Mouse (Mus musculus) heart, embryonic 10.5 days (tissue): ENCODE results near the gene Lrrc10. TPM values are rescaled to one million over a fixed set of nuclear protein-coding genes. Genes with fewer than 3 reads are reported as not detected.

Experiments
- DNase-seq: peaks from one replicate; pipeline ENCODE4 v3.0.0-alpha.2; 2017; ENCODE audit warnings: low spot score
- H3K27ac ChIP-seq: fragments of 300-500 bp; sonication (generic); 2 replicates; pipeline ENCODE4 v1.5.1; 2016; ENCODE audit warnings: mild to moderate bottlenecking
- H3K27me3 ChIP-seq: fragments of 300-500 bp; sonication (generic); 2 replicates; pipeline ENCODE4 v1.6.1; 2016; ENCODE audit warnings: mild to moderate bottlenecking; ENCODE audit not compliant: poor library complexity, insufficient read depth, severe bottlenecking
- H3K36me3 ChIP-seq: fragments of 300-500 bp; sonication (generic); 2 replicates; pipeline ENCODE4 v1.6.1; 2016; ENCODE audit warnings: mild to moderate bottlenecking, moderate library complexity
- H3K4me1 ChIP-seq: fragments of 300-500 bp; sonication (generic); 2 replicates; pipeline ENCODE4 v1.6.1; 2016; ENCODE audit warnings: mild to moderate bottlenecking
- H3K4me3 ChIP-seq: fragments of 300-500 bp; sonication (generic); 2 replicates; pipeline ENCODE4 v1.5.1; 2016; ENCODE audit warnings: mild to moderate bottlenecking, moderate library complexity
- H3K9me3 ChIP-seq: fragments of 300-500 bp; sonication (generic); 2 replicates; pipeline ENCODE4 v1.6.1; 2016; ENCODE audit warnings: mild to moderate bottlenecking, moderate library complexity
- WGBS: fragments of 180-500 bp; shearing (Covaris S2); methylation state at CpG from one replicate; pipeline ENCODE4 v1.1.7; 2016; 5-methylcytosine and 5-hydroxymethylcytosine counted together
- polyA plus RNA-seq: library from polyadenylated mRNA; unstranded; fragments of >200 nt; fragmentation: Nextera tagmentation; extraction: Ambion mirVana; gene quantifications from 2 replicates; pipeline ENCODE4 v1.2.1, GENCODE M21; 2016

Lrrc10 gene
- 26.7 and 49.9 TPM in 2 replicates for polyA plus RNA-seq

GRCm38 (mm10) chr10:117045175-117046056 is at the start of gene Lrrc10:
Gene Lrrc10, plus strand, starts transcription at chr10:117045341.
- Histone ChIP-seq H3K9me3 (no peaks in the 10 kb centered on the region), H3K36me3 (peaks cover 24% of the 10 kb centered on the region), H3K27ac (peak within 1 kb of the TSS; percentile 91), H3K4me1 (peaks cover 51% of the 10 kb centered on the region), H3K4me3 (peak within 1 kb of the TSS; percentile 68), H3K27me3 (no peaks in the 10 kb centered on the region)
- peak; percentile 88 for DNase-seq
- 21% methylated on average over 40 of the region's 40 CpGs for WGBS

DNA sequence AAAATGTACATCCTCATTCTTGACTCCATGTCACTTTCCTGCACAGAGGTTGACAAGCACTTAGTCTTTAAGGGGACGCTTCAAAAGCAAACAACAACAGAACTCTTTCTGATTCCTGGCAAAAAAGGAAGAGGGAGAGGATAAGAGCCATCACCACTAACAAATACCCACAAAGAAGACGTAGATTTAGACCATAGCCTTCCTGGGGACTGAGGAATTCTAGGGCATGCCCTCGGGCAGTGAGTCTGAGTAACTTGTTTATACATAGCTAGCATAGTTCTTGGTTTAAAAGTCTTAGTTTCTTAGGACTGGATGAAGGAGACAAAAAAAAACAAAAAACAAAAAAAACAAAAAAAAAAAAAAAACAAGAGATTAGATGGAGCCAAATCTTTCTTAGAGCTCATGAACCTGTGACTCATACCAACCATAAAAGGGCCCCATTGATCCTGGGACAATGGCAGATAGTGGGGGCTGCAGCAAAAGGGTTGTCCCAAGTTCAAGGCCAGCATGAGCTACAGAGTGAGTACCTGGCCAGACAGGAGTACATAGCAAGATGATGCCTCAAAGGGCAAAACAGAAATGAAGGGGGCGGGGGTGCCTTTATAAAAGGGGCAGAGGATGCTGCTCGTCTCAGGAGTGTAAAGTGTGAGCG is 49.4 kb upstream of the Lrrc10 start:
- Histone ChIP-seq H3K4me3 (no peak overlapping the region), H3K27ac (peak overlapping the region; percentile 77), H3K4me1 (peaks cover 15% of the 10 kb centered on the region), H3K27me3 (no peaks in the 10 kb centered on the region), H3K9me3 (no peaks in the 10 kb centered on the region), H3K36me3 (no peaks in the 10 kb centered on the region)
- DNase-seq = no peak
- WGBS = 63% methylated on average over 6 of the region's 6 CpGs

- no peak overlapping the region for H3K4me3 ChIP-seq
- H3K27me3 ChIP-seq = no peaks in the 10 kb centered on the region
- no peaks in the 10 kb centered on the region for H3K36me3 ChIP-seq
- H3K9me3 ChIP-seq = no peaks in the 10 kb centered on the region
- H3K4me1 ChIP-seq = peaks cover 17% of the 10 kb centered on the region
- WGBS = 38% methylated on average over 6 of the region's 6 CpGs
- no peak for DNase-seq
- H3K27ac ChIP-seq = peak overlapping the region; percentile 77
These were observed 48.9 kb upstream of the Lrrc10 start for GRCm38 (mm10) chr10:116996236-116996600.

DNA sequence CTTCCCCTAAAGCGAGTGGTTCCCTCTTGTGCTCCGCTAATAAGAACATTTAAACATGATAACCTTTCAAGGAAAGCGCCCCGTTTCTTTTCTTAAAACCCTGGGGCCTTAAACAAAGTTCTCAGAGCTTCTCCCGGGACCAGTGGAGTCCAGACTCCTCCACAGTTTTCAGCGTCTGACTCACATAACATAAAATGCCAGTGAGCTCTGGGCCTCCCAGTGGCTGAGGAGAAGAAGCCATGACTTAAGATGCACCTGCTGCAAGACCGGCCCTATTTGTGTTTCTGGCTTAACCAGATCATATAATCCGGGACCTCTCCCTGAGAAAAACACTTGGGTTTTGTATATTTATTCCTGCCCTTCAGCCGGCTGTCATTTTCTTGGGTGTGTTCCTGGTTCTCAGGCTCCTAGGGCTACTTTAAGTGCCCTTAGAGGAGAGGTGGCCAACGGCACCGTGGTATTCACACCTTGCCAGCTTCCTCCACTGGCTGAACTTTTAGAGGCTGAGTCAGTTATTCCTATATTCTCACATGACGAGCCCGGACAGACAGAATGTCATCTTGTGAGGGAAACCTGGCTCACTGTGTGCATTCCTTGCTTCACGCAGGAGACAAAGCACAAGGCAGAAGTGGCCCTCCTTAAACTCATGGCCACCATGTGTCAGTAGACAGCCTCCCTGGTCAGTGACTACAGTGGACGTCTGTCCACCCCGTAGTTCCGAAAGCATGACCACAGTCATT is 46.3 kb upstream of the Lrrc10 start:
- Histone ChIP-seq H3K27me3 (no peaks in the 10 kb centered on the region), H3K27ac (no peak overlapping the region), H3K4me1 (peaks cover 20% of the 10 kb centered on the region), H3K36me3 (no peaks in the 10 kb centered on the region), H3K4me3 (no peak overlapping the region), H3K9me3 (no peaks in the 10 kb centered on the region)
- WGBS = 80% methylated on average over 17 of the region's 17 CpGs
- no peak for DNase-seq

DNA sequence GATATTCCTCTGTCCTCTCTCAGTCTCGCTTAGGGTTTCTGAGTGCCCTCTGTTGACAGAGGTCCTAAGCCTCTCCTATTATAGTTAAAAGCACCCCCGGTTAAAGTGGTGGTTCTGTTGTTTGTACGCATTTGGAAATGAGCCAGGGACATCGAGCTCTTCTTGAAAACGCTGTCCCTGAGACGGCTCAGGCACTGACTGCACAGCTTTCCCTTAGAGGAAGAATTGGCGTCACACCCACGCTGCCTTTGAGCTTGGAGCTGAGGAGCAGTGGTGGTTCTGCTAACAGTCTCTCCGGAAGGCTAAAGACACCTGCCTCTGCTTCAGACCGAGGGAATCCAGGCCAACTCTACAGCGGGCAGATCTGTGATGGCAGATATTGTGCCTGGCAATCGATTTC is 44.2 kb upstream of the Lrrc10 start:
- Histone ChIP-seq H3K36me3 (no peaks in the 10 kb centered on the region), H3K27me3 (no peaks in the 10 kb centered on the region), H3K4me3 (no peak overlapping the region), H3K4me1 (peaks cover 18% of the 10 kb centered on the region), H3K9me3 (no peaks in the 10 kb centered on the region), H3K27ac (peak overlapping the region; percentile 64; the same call in 1 of the 2 replicates)
- no peak for DNase-seq
- WGBS = 47% methylated on average over 12 of the region's 12 CpGs

- H3K4me1 ChIP-seq = peaks cover 13% of the 10 kb centered on the region; the same call in 1 of the 2 replicates
- DNase-seq = no peak
- 87% methylated on average over 5 of the region's 5 CpGs for WGBS
- no peaks in the 10 kb centered on the region for H3K27me3 ChIP-seq
- H3K9me3 ChIP-seq = no peaks in the 10 kb centered on the region
- no peak overlapping the region for H3K4me3 ChIP-seq
- H3K36me3 ChIP-seq = no peaks in the 10 kb centered on the region
- no peak overlapping the region for H3K27ac ChIP-seq
These were observed 40.4 kb upstream of the Lrrc10 start for GRCm38 (mm10) chr10:117004695-117005094.

DNA sequence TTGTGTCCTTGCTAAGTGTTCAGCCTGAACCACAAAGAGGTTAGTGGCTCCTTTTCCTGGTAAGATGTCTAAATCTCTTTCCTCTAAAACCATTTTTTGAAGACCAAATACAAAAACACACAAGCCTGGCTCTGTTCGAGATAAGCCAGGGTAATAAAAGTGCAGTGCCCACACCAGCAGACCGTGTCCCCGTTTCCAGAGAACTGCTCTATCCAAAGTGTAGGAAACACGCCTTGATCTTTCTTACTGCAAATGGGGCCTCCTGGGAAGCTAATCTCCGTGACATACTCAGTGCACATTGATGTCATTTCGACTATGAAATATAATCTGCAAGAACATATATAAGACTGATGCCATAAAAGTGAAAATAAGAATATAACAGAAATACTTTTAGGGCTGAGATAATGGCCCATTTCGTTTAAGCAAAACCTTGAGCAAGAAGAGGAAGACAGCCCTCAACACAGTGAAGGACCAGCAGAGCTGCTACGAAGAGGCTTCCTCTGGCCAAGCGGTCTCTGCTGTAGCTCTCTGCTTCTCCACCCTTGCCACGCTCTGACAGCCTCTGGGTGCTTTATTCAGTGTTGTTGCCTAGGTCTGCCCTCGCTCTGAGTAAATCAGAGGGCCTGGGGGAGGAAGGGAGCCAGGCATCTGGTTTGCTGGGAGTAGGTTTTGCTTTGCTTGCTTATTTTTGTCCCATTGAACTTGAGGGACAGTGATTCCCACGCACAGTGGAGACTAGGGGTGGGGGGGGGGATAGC is 39.3 kb upstream of the Lrrc10 start:
- no peak for DNase-seq
- no peaks in the 10 kb centered on the region for H3K36me3 ChIP-seq

DNA sequence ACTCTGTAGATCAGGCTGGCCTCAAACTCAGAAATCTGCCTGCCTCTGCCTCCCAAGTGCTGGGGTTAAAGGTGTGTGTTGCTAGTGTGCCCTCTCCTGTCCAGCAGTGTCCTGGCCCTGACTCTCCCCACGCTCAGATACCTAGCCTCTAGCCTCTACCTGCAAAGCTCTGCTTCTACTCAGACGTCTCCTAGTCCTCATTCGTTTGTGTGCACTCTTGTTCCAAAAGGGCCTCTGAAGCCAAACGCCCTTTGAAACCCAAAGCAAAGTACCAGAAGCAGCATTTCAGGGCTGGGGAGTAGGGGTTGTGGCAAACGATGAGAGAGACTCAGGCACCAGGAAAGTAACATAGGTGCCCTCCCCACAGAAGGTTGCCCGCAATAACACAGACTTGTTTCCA is 35.5 kb upstream of the Lrrc10 start:
- Histone ChIP-seq H3K27ac (0 out of 2 replicates have a peak overlapping the region, but pooled peaks have one; percentile 13), H3K36me3 (no peaks in the 10 kb centered on the region), H3K27me3 (no peaks in the 10 kb centered on the region), H3K4me3 (no peak overlapping the region), H3K9me3 (no peaks in the 10 kb centered on the region), H3K4me1 (peaks cover 30% of the 10 kb centered on the region)
- 85% methylated on average over 6 of the region's 6 CpGs for WGBS
- DNase-seq = no peak

More for the DNA sequence above, 39.3 kb upstream of the Lrrc10 start:
- H3K4me1 ChIP-seq = peaks cover 13% of the 10 kb centered on the region; the same call in 1 of the 2 replicates
- no peak overlapping the region; the same call in 1 of the 2 replicates for H3K27ac ChIP-seq
- H3K9me3 ChIP-seq = no peaks in the 10 kb centered on the region
- no peak overlapping the region for H3K4me3 ChIP-seq
- H3K27me3 ChIP-seq = no peaks in the 10 kb centered on the region
- 73% methylated on average over 12 of the region's 12 CpGs for WGBS

DNA sequence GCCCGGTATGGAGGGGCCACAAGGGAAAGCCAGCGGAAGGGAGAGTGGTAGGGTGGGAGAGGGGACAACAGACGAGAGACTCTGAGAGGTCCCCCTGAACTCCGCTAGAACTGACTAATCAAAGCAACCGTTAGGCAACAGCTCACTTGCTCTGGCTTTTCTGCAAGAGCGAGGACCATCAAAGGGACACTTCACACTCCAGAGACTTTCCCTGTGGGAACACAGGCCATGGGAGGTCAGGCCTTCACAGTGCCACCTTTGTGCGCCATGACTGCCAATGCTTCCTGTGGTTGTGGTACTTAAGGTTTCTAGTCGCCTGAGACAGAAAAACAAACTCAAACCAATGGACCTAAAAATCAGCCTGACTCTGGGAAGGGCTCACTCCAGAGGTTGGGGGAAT is 34.1 kb upstream of the Lrrc10 start:
- H3K27me3 ChIP-seq = no peaks in the 10 kb centered on the region
- H3K9me3 ChIP-seq = no peaks in the 10 kb centered on the region
- WGBS = 61% methylated on average over 8 of the region's 8 CpGs
- H3K4me1 ChIP-seq = peaks cover 35% of the 10 kb centered on the region
- DNase-seq = no peak
- H3K27ac ChIP-seq = no peak overlapping the region; the same call in 1 of the 2 replicates
- no peak overlapping the region for H3K4me3 ChIP-seq
- H3K36me3 ChIP-seq = no peaks in the 10 kb centered on the region

DNA sequence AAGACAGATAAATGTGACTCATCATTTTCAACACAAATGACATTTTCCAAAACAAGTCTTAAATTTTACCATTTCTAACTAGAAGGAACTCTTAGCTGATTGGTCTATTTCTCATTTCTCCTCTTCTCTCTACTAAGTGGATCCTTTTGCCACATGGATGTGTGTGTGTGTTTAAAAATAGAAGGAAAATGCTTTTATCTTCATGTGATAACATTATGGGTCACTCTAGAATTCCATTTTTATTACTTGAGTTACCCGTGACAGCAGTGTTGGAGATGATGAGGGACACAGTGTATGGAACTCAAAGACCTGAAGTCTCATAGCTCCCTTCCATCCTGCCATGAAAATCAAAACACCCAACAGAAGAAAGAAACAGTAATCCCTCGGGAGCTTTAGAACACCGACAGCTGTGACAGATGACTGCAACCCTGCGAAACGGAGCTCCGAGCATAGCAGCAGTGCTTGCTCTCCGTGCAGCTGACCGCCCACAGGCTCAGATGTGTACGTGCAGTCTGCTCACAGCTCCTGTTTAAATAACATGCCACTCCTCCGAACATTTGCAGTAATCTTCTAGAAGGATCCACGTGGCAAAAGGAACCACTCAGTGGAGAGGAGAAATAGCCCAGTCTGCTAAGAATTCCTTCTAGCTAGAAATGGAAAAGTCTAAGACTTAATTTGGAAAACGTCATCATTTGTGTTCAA is 31.3 kb upstream of the Lrrc10 start:
- Histone ChIP-seq H3K36me3 (no peaks in the 10 kb centered on the region), H3K4me3 (peak overlapping the region; percentile 31), H3K9me3 (no peaks in the 10 kb centered on the region), H3K4me1 (peaks cover 35% of the 10 kb centered on the region), H3K27ac (peak overlapping the region; percentile 62), H3K27me3 (no peaks in the 10 kb centered on the region)
- 25% methylated on average over 12 of the region's 12 CpGs for WGBS
- peak; percentile 88 for DNase-seq

DNA sequence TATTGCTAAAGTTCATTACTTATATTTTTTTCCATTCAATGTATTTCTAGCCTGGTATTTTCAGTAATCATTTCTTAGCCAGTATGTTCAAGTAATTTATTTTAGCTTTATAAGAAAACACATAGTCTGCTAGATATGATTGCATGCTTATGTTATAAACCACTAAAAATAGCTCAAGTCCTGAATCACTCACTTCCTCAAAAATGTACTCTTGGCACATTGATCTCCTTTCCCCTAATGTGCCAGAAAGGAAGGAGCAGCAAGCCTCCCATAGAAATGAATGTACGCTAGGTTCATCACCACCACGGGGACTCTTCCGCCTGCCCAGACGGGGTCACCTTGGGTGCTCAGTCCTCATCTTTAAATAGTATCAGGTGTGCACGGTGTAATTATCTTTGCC is 30.6 kb upstream of the Lrrc10 start:
- Histone ChIP-seq H3K36me3 (no peaks in the 10 kb centered on the region), H3K4me3 (no peak overlapping the region), H3K27ac (peak overlapping the region; percentile 62; the same call in 1 of the 2 replicates), H3K9me3 (no peaks in the 10 kb centered on the region), H3K27me3 (no peaks in the 10 kb centered on the region), H3K4me1 (peaks cover 36% of the 10 kb centered on the region)
- no peak for DNase-seq
- 82% methylated on average over 5 of the region's 5 CpGs for WGBS
